Mouse (Mus musculus): ENCODE data around the gene Ctdsp2. TPM values are rescaled to one million over a fixed set of nuclear protein-coding genes. Genes with fewer than 3 reads are reported as not detected.

The Ctdsp2 gene
- 58.8 and 63.2 TPM in 2 replicates for polyA plus RNA-seq (2014; fragmentation: Nextera tagmentation; extraction: Ambion mirVana)

GRCm38 (mm10) chr10:126978277-126978994, at the start of gene Ctdsp2:
Ctdsp2 (plus strand) TSS chr10:126978717.
- H3K36me3 ChIP-seq (ENCODE audit: control insufficient read depth, insufficient read depth, low read length) = no peaks in the 10 kb centered on the region
- H3K4me3 ChIP-seq (ENCODE audit: low read depth, low read length) = peak within 1 kb of the TSS; percentile 100
- no peaks in the 10 kb centered on the region for H3K27me3 ChIP-seq (ENCODE audit: control insufficient read depth, insufficient read depth, low read length)
- H3K9ac ChIP-seq (ENCODE audit: low read length) = peak within 1 kb of the TSS; percentile 95
- H3K4me1 ChIP-seq (replicated peaks; ENCODE audit: control insufficient read depth, insufficient read depth, low read length) = peaks cover 27% of the 10 kb centered on the region
- DNase-seq (ENCODE audit: low spot score) = peak; percentile 100
- H3K4me2 ChIP-seq (ENCODE audit: low read depth, low read length, severe bottlenecking) = peak within 1 kb of the TSS; percentile 83
- H3K9me3 ChIP-seq (ENCODE audit: control insufficient read depth, low read length) = no peaks in the 10 kb centered on the region
- peak; percentile 94 for ATAC-seq (replicated peaks; ENCODE audit: low FRiP score)
- peak within 1 kb of the TSS; percentile 99 for H3K27ac ChIP-seq (ENCODE audit: low read depth, low read length)
- under 1% methylated on average over 53 of the region's 56 CpGs for WGBS

GRCm38 (mm10) chr10:126928819-126929206, 49.7 kb upstream of the Ctdsp2 start:
- Histone ChIP-seq H3K4me3 (ENCODE audit: low read depth, low read length) (peak overlapping the region; percentile 39; the same call in 1 of the 2 replicates), H3K27ac (ENCODE audit: low read depth, low read length) (no peak overlapping the region), H3K27me3 (ENCODE audit: control insufficient read depth, insufficient read depth, low read length) (no peaks in the 10 kb centered on the region), H3K4me2 (ENCODE audit: low read depth, low read length, severe bottlenecking) (peak overlapping the region; percentile 95), H3K9ac (ENCODE audit: low read length) (peak overlapping the region; percentile 69), H3K4me1 (replicated peaks; ENCODE audit: control insufficient read depth, insufficient read depth, low read length) (peaks cover 33% of the 10 kb centered on the region), H3K9me3 (ENCODE audit: control insufficient read depth, low read length) (no peaks in the 10 kb centered on the region), H3K36me3 (ENCODE audit: control insufficient read depth, insufficient read depth, low read length) (no peaks in the 10 kb centered on the region)
- WGBS = 26% methylated on average over 12 of the region's 12 CpGs
- no peak for ATAC-seq (replicated peaks; ENCODE audit: low FRiP score)
- DNase-seq (ENCODE audit: low spot score) = no peak

DNA sequence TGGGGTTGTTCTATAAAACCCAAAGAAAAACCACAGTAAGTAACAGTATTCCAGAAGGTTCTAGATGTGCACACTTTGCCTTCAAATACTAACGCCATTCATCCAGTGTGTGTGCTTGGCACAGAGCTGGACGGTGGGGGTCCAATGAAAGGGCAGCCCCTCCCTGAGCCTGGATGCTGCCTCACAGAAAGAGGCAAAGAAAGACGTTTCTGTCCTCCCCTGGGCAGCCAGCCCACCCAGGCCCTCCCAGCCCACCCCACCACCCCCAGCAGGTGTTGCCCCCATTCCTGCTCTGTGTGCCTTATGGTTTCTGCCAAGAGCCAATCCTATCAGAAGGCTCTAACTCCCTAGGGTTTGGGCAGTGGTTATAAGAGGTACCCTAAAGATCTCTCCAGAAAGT, 49.0 kb upstream of the Ctdsp2 start:
- Histone ChIP-seq H3K27ac (ENCODE audit: low read depth, low read length) (no peak overlapping the region), H3K4me2 (ENCODE audit: low read depth, low read length, severe bottlenecking) (no peak overlapping the region), H3K4me3 (ENCODE audit: low read depth, low read length) (no peak overlapping the region), H3K9me3 (ENCODE audit: control insufficient read depth, low read length) (no peaks in the 10 kb centered on the region), H3K4me1 (replicated peaks; ENCODE audit: control insufficient read depth, insufficient read depth, low read length) (peaks cover 33% of the 10 kb centered on the region), H3K9ac (ENCODE audit: low read length) (no peak overlapping the region), H3K27me3 (ENCODE audit: control insufficient read depth, insufficient read depth, low read length) (no peaks in the 10 kb centered on the region), H3K36me3 (ENCODE audit: control insufficient read depth, insufficient read depth, low read length) (no peaks in the 10 kb centered on the region)
- DNase-seq (ENCODE audit: low spot score) = no peak
- no peak for ATAC-seq (replicated peaks; ENCODE audit: low FRiP score)
- 37% methylated on average over 3 of the region's 3 CpGs for WGBS

DNA sequence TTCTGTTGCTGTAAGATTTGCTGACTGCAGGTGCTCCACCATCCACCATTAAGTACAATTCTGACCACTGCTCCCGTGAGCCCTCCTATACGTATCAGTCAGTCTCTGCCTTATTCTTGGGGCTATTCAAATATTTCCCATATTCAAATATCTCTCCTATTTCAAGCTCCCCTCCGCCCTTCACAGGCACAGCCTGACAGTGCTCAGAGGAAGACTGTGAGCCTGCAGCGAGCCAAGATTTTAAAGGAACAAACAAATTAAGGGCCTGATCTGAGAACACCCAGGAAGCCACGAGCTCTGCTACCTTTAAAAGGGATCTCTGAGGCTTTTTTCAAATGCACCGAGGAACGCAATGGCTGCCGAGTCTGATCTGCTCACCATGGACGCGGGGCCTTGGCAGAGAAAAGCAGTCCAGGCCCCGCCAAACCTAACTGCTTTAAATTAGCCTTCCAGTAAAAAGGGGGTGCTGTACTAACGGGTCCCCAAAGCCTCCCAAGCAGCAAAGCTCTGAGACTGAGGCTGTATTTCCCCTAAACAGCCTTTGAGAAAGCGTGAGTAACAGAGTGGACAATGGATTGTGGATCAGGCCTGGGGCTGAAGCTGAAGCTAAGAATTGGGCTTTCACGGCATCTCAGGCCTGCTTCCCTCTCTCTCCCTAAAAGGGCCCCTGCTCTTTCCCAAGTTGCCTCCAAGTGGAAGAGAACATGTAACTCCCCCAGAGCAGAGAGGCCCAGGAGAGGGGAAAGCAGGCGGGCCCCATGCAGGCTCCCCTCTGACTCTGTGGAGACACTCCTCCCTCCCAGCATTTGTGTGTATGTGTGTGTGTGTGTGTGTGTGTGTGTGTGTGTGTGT, 48.0 kb upstream of the Ctdsp2 start:
- Histone ChIP-seq H3K36me3 (ENCODE audit: control insufficient read depth, insufficient read depth, low read length) (no peaks in the 10 kb centered on the region), H3K4me1 (replicated peaks; ENCODE audit: control insufficient read depth, insufficient read depth, low read length) (peaks cover 35% of the 10 kb centered on the region), H3K9me3 (ENCODE audit: control insufficient read depth, low read length) (no peaks in the 10 kb centered on the region), H3K27me3 (ENCODE audit: control insufficient read depth, insufficient read depth, low read length) (no peaks in the 10 kb centered on the region), H3K9ac (ENCODE audit: low read length) (peak overlapping the region; percentile 57; the same call in 1 of the 2 replicates), H3K27ac (ENCODE audit: low read depth, low read length) (peak overlapping the region; percentile 90), H3K4me3 (ENCODE audit: low read depth, low read length) (no peak overlapping the region), H3K4me2 (ENCODE audit: low read depth, low read length, severe bottlenecking) (peak overlapping the region; percentile 11; the same call in 1 of the 2 replicates)
- WGBS = 24% methylated on average over 15 of the region's 15 CpGs
- ATAC-seq (replicated peaks; ENCODE audit: low FRiP score) (peak; percentile 66), DNase-seq (ENCODE audit: low spot score) (peak; percentile 77)

DNA sequence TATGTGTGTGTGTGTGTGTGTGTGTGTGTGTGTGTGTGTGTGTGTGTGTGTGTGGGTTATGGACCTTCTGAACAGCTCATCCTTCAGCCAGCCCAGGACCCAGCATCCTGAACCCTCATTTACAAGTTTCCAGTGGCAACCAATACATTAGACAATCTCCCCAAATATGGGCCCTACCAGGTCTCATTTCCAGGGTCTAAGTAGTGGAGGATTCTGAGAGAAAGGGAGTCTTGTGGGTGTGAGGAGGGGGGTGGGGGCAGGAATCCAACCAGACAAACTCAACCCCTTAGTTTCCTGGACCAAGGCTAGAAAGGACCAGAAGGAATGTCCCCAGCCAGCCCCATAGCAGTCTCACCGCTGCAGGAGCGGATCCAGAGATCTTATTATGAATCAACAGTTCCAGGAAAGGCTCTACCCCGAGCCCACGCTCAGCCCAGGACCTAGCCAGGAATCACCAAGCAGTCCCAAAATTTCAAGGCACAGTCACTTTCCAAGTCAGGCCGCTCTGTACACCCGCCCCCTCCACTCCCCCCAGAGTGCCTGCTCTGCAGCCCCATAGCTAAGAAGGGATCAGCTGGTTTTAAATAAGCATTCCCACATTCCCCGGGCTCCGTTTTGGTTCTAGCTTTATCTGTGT, 47.3 kb upstream of the Ctdsp2 start:
- H3K4me2 ChIP-seq (ENCODE audit: low read depth, low read length, severe bottlenecking) = no peak overlapping the region
- DNase-seq (ENCODE audit: low spot score) (no peak), ATAC-seq (replicated peaks; ENCODE audit: low FRiP score) (no peak)
- H3K27me3 ChIP-seq (ENCODE audit: control insufficient read depth, insufficient read depth, low read length) = no peaks in the 10 kb centered on the region
- peak overlapping the region; percentile 90 for H3K27ac ChIP-seq (ENCODE audit: low read depth, low read length)
- H3K9me3 ChIP-seq (ENCODE audit: control insufficient read depth, low read length) = no peaks in the 10 kb centered on the region
- H3K36me3 ChIP-seq (ENCODE audit: control insufficient read depth, insufficient read depth, low read length) = no peaks in the 10 kb centered on the region
- H3K9ac ChIP-seq (ENCODE audit: low read length) = peak overlapping the region; percentile 20; the same call in 1 of the 2 replicates
- 77% methylated on average over 8 of the region's 8 CpGs for WGBS
- H3K4me3 ChIP-seq (ENCODE audit: low read depth, low read length) = no peak overlapping the region
- peaks cover 35% of the 10 kb centered on the region for H3K4me1 ChIP-seq (replicated peaks; ENCODE audit: control insufficient read depth, insufficient read depth, low read length)

DNA sequence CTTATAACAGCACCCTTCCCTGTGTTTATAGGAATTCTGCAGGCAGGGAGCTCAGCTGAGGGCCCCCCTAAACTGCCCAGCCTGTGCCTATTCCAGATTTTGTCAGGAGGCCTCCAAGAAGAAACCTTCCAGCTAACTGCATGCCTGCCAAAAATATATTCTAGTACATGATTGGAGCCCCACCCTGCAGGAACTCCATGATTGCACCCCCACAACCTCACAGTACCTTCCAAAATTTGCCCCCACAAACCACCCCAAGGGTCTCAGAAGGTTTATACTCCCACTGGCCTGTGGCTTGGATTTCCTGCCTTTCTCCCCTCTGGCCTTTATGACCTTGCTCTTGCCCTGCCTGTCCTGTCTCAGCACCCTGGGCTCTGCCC, 46.8 kb upstream of the Ctdsp2 start:
- Histone ChIP-seq H3K27ac (ENCODE audit: low read depth, low read length) (peak overlapping the region; percentile 26; the same call in 1 of the 2 replicates), H3K4me1 (replicated peaks; ENCODE audit: control insufficient read depth, insufficient read depth, low read length) (peaks cover 35% of the 10 kb centered on the region)

DNA sequence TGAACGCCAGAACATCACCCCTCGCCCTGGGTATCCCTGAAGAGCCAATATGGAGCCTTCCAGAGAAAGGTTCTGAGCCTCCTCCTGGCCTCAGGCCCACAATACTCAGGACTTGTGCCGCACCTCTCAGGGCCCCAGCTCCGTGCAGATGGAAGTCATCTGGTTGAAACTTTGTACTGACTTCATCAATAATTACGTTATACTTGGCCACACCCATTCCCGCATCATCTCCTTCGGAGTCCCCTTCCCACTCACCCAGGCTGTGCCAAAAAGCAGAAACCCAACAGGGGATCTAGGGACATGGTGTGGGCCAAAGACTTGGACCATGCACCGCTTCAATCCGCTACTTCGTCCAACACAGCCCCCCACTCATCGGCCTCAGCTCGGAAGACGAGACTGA, 44.0 kb upstream of the Ctdsp2 start:
- ATAC-seq (replicated peaks; ENCODE audit: low FRiP score) (no peak), DNase-seq (ENCODE audit: low spot score) (no peak)
- peaks cover 12% of the 10 kb centered on the region for H3K4me1 ChIP-seq (replicated peaks; ENCODE audit: control insufficient read depth, insufficient read depth, low read length)
- H3K36me3 ChIP-seq (ENCODE audit: control insufficient read depth, insufficient read depth, low read length) = no peaks in the 10 kb centered on the region
- 95% methylated on average over 13 of the region's 13 CpGs for WGBS
- no peaks in the 10 kb centered on the region for H3K27me3 ChIP-seq (ENCODE audit: control insufficient read depth, insufficient read depth, low read length)
- no peak overlapping the region for H3K4me3 ChIP-seq (ENCODE audit: low read depth, low read length)
- H3K4me2 ChIP-seq (ENCODE audit: low read depth, low read length, severe bottlenecking) = no peak overlapping the region
- no peak overlapping the region for H3K9ac ChIP-seq (ENCODE audit: low read length)
- no peak overlapping the region for H3K27ac ChIP-seq (ENCODE audit: low read depth, low read length)
- H3K9me3 ChIP-seq (ENCODE audit: control insufficient read depth, low read length) = peaks cover 5% of the 10 kb centered on the region; the same call in 1 of the 2 replicates

More for the DNA sequence above, 46.8 kb upstream of the Ctdsp2 start:
- no peak for DNase-seq (ENCODE audit: low spot score)
- ATAC-seq (replicated peaks; ENCODE audit: low FRiP score) = no peak
- H3K27me3 ChIP-seq (ENCODE audit: control insufficient read depth, insufficient read depth, low read length) = no peaks in the 10 kb centered on the region
- H3K4me3 ChIP-seq (ENCODE audit: low read depth, low read length) = no peak overlapping the region
- no peaks in the 10 kb centered on the region for H3K9me3 ChIP-seq (ENCODE audit: control insufficient read depth, low read length)
- H3K4me2 ChIP-seq (ENCODE audit: low read depth, low read length, severe bottlenecking) = no peak overlapping the region
- no peak overlapping the region for H3K9ac ChIP-seq (ENCODE audit: low read length)
- H3K36me3 ChIP-seq (ENCODE audit: control insufficient read depth, insufficient read depth, low read length) = no peaks in the 10 kb centered on the region

DNA sequence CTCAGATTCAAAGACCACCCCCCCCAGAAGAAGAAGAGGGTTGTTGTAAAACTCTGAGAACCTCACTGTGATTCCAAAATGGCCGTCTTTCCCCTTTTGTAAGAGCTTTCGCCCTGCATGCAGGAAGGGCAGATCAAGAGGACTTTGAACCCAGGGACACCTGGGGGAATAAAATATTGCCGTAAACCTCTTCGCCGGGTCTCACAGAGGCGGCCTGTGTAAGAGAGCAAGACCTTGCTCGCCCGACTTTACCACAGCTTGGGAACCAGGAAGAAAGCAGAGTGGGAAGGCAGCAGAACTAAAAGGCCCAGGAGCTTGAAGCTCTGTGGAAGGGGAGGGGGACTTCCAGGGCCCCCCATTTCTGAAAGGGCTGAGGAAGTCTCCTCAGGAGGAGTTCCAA, 43.4 kb upstream of the Ctdsp2 start:
- Histone ChIP-seq H3K27me3 (ENCODE audit: control insufficient read depth, insufficient read depth, low read length) (no peaks in the 10 kb centered on the region), H3K4me3 (ENCODE audit: low read depth, low read length) (no peak overlapping the region), H3K36me3 (ENCODE audit: control insufficient read depth, insufficient read depth, low read length) (no peaks in the 10 kb centered on the region), H3K4me2 (ENCODE audit: low read depth, low read length, severe bottlenecking) (no peak overlapping the region), H3K9ac (ENCODE audit: low read length) (no peak overlapping the region), H3K4me1 (replicated peaks; ENCODE audit: control insufficient read depth, insufficient read depth, low read length) (peaks cover 10% of the 10 kb centered on the region), H3K27ac (ENCODE audit: low read depth, low read length) (no peak overlapping the region), H3K9me3 (ENCODE audit: control insufficient read depth, low read length) (peaks cover 5% of the 10 kb centered on the region; the same call in 1 of the 2 replicates)
- ATAC-seq (replicated peaks; ENCODE audit: low FRiP score) (no peak), DNase-seq (ENCODE audit: low spot score) (no peak)
- 89% methylated on average over 8 of the region's 8 CpGs for WGBS
